Comparison of ENCODE assay signal across 12 mouse cellular contexts in the genomic region with DNA sequence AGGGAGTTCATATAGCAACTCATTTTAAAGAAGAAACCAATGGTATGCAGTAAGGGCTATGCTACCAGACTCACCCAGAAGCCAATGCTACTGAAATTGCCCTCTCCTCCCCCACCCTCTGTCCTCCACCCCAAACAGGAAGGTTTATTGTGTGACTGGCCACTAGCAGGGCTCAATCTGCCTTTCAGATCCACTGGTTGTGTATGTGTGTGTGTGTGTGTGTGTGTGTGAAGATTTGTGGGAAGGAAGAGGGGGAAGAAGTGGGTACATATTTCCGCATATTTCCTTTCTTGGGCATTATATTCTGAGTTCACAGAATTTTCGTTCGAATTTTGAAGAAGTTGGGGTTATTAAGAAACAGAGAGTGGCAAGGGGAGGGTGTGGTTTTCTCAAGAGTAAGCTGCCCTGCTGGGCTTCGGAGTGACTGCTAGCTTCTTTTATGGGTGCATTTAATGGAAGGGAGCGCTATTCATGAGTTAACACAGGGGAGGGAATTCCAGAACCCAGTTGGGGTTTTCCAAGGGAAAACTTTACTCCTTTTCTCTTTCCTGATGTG.
DNase-seq lines count a peak whose midpoint lies in the region; ATAC-seq and TF ChIP-seq lines count a peak whose summit lies in the region.
"Had no signal": no experiment of that assay in that cellular context is flagged by ENCODE, and none has a peak within 500 bp of the region (broad histone marks: within the 10 kb centered on the region; RNA-seq: fewer than 3 reads in every experiment).

No protein-coding gene starts in this region.

- no peak overlapping the region for H3K9ac ChIP-seq in heart, postnatal 0 days (replicated peaks; ENCODE audit: low read depth, low read length)
- no peak overlapping the region for H3K9ac ChIP-seq in liver, postnatal 0 days (replicated peaks)
- H3K9ac ChIP-seq: neural tube, embryonic 12.5 days had no signal

- no peaks in the 10 kb centered on the region for H3K36me3 ChIP-seq in heart, postnatal 0 days (replicated peaks; ENCODE audit: control insufficient read depth, insufficient read depth, low read length)
- H3K36me3 ChIP-seq in liver, postnatal 0 days (replicated peaks; ENCODE audit: insufficient read depth, low read length): no peaks in the 10 kb centered on the region
- H3K36me3 ChIP-seq: neural tube, embryonic 12.5 days had no signal

- DNase-seq in heart, postnatal 0 days (ENCODE audit: low spot score): no peak
- no peak for DNase-seq in heart, postnatal 4 days
- DNase-seq in spleen, postnatal 36 days (ENCODE audit: low spot score in 2 of 2): peak; percentile 24 to 57
- DNase-seq in spleen, postnatal 10 days (ENCODE audit: low spot score in 2 of 2): no peak
- DNase-seq in liver, postnatal 0 days: peak; percentile 32
- DNase-seq in frontal cortex, postnatal 14 days (ENCODE audit: low spot score in 2 of 2): no peak
- DNase-seq in cerebellum, adult 2 months: no peak
- DNase-seq: cerebellum, adult 18-20 months; kidney, adult 18-20 months had no signal

- 77% methylated on average over 5 of the region's 5 CpGs for WGBS in heart, postnatal 0 days
- WGBS in liver, postnatal 0 days (ENCODE audit: insufficient replicate concordance): 39% methylated on average over 5 of the region's 5 CpGs
- 78% methylated on average over 5 of the region's 5 CpGs for WGBS in cerebellum, adult 2 months

- no peaks in the 10 kb centered on the region for H3K27me3 ChIP-seq in heart, postnatal 0 days (ENCODE audit: control insufficient read depth, insufficient read depth, low read length)
- no peaks in the 10 kb centered on the region for H3K27me3 ChIP-seq in liver, postnatal 0 days (ENCODE audit: insufficient read depth, low read length)
- no peaks in the 10 kb centered on the region; the same call in 1 of the 2 replicates for H3K27me3 ChIP-seq in cerebellum, adult 2 months (ENCODE audit: control insufficient read depth, insufficient read depth, low read length)
- H3K27me3 ChIP-seq: neural tube, embryonic 12.5 days had no signal

- H3K9me3 ChIP-seq in heart, postnatal 0 days (replicated peaks; ENCODE audit: control insufficient read depth, low read length): no peaks in the 10 kb centered on the region
- no peaks in the 10 kb centered on the region for H3K9me3 ChIP-seq in liver, postnatal 0 days (ENCODE audit: low read length)
- H3K9me3 ChIP-seq: neural tube, embryonic 12.5 days had no signal

- H3K4me1 ChIP-seq in heart, postnatal 0 days (ENCODE audit: control insufficient read depth, insufficient read depth): peaks cover 26% of the 10 kb centered on the region
- no peaks in the 10 kb centered on the region for H3K4me1 ChIP-seq in liver, postnatal 0 days (ENCODE audit: insufficient read depth)
- H3K4me1 ChIP-seq in cerebellum, adult 2 months (ENCODE audit: control insufficient read depth, insufficient read depth, low read length): no peaks in the 10 kb centered on the region

- no peak for TF ChIP-seq EP300 in heart, postnatal 0 days (IDR thresholded peaks at IDR 0.05; ENCODE audit: low read depth)
- TF ChIP-seq EP300 in liver, postnatal 0 days (IDR thresholded peaks at IDR 0.05; ENCODE audit: low read depth): no peak

- no peak for TF ChIP-seq CTCF in heart, postnatal 0 days (IDR thresholded peaks at IDR 0.05; ENCODE audit: low read depth)
- TF ChIP-seq CTCF in liver, postnatal 0 days (IDR thresholded peaks at IDR 0.05; ENCODE audit: low read depth): no peak
- no peak for TF ChIP-seq CTCF in cerebellum, adult 2 months (IDR thresholded peaks at IDR 0.05; ENCODE audit: borderline replicate concordance, insufficient read depth, low read depth, low read length)

- H3K4me3 ChIP-seq in heart, postnatal 0 days (ENCODE audit: low read depth, low read length): no peak overlapping the region
- no peak overlapping the region for H3K4me3 ChIP-seq in liver, postnatal 0 days (ENCODE audit: low read depth, low read length)
- no peak overlapping the region for H3K4me3 ChIP-seq in cerebellum, adult 2 months (replicated peaks; ENCODE audit: insufficient read depth, low read depth, low read length)
- H3K4me3 ChIP-seq: neural tube, embryonic 12.5 days had no signal

- ATAC-seq in heart, postnatal 0 days (ENCODE audit: insufficient read depth, low read depth): no peak
- ATAC-seq in liver, postnatal 0 days: peak; percentile 64
- no peak for ATAC-seq in inflammation-experienced regulatory T-cells, adult 6 months
- ATAC-seq: activated CD4-positive, CD25-positive, alpha-beta regulatory T cell, adult 4 months had no signal

- H3K27ac ChIP-seq in heart, postnatal 0 days (ENCODE audit: low read depth): peak overlapping the region; percentile 92
- H3K27ac ChIP-seq in liver, postnatal 0 days (ENCODE audit: low read depth): peak overlapping the region; percentile 70
- H3K27ac ChIP-seq in cerebellum, adult 2 months (ENCODE audit: insufficient read depth, low read length): no peak overlapping the region
- H3K27ac ChIP-seq: neural tube, embryonic 12.5 days had no signal

- H3K4me2 ChIP-seq in heart, postnatal 0 days (ENCODE audit: low read depth, low read length): no peak overlapping the region
- peak overlapping the region; percentile 18; the same call in 1 of the 2 replicates for H3K4me2 ChIP-seq in liver, postnatal 0 days (ENCODE audit: low read depth, low read length)
- H3K4me2 ChIP-seq: neural tube, embryonic 12.5 days had no signal

- TF ChIP-seq POLR2A in cerebellum, adult 2 months (IDR thresholded peaks at IDR 0.05; ENCODE audit: borderline replicate concordance, insufficient read depth, low read length): no peak

Comparison
In these comparisons a context has a peak if more than half of its experiments do, and no peak if none do; other contexts are left out.
1. DNase-seq: peak in spleen, postnatal 36 days (2 of 2) and liver, postnatal 0 days (single experiment); none in heart, postnatal 0 days (single experiment), heart, postnatal 4 days (single experiment), spleen, postnatal 10 days (0 of 2), frontal cortex, postnatal 14 days (0 of 2) and cerebellum, adult 2 months (0 of 2).